Mouse (Mus musculus): ENCODE measurements around the gene Lrrn4cl. TPM values are rescaled to one million over a fixed set of nuclear protein-coding genes. Genes with fewer than 3 reads are reported as not detected.

Lrrn4cl gene
- total RNA-seq, 2 experiments from 2014 or later: 0.16 TPM; not detected in 1

Other genes starting within 250 kb of the Lrrn4cl start
Only the 30 nearest of the 33 such genes appear.
- gene Slc3a2, start 127.4 kb upstream of the Lrrn4cl start, total RNA-seq (2015): 26.3 and 32.6 TPM in 2 replicates
- gene Slc3a2, start 127.4 kb upstream of the Lrrn4cl start, total RNA-seq (2017): 31.6 and 34.1 TPM in 2 replicates
- 30.3 and 37.1 TPM in 2 replicates for gene Wdr74, start 114.9 kb upstream of the Lrrn4cl start, total RNA-seq (2015)
- gene Wdr74, start 114.9 kb upstream of the Lrrn4cl start, total RNA-seq (2017): 38.2 and 38.5 TPM in 2 replicates
- 0.83 TPM in 1 of 2 replicates, not detected in the other for gene 1700092M07Rik, start 110.0 kb upstream of the Lrrn4cl start, total RNA-seq (2015)
- gene 1700092M07Rik, start 110.0 kb upstream of the Lrrn4cl start, total RNA-seq (2017): 1.3 TPM in 1 of 2 replicates, not detected in the other
- gene Stx5a, start 109.4 kb upstream of the Lrrn4cl start, total RNA-seq (2015): 40.9 and 55.3 TPM in 2 replicates
- 40.8 and 65.6 TPM in 2 replicates for gene Stx5a, start 109.4 kb upstream of the Lrrn4cl start, total RNA-seq (2017)
- gene Nxf1, start 93.7 kb upstream of the Lrrn4cl start, total RNA-seq (2015): 257 and 292 TPM in 2 replicates
- 69.7 and 76.0 TPM in 2 replicates for gene Nxf1, start 93.7 kb upstream of the Lrrn4cl start, total RNA-seq (2017)
- gene Tmem223, start 79.8 kb upstream of the Lrrn4cl start, total RNA-seq (2015): 28.1 and 36.6 TPM in 2 replicates
- 11.6 and 12.0 TPM in 2 replicates for gene Tmem223, start 79.8 kb upstream of the Lrrn4cl start, total RNA-seq (2017)
- 172 and 177 TPM in 2 replicates for gene Tmem179b, start 76.3 kb upstream of the Lrrn4cl start, total RNA-seq (2015)
- gene Tmem179b, start 76.3 kb upstream of the Lrrn4cl start, total RNA-seq (2017): 98.4 and 108 TPM in 2 replicates
- 5.1 and 6.2 TPM in 2 replicates for gene Taf6l, start 64.4 kb upstream of the Lrrn4cl start, total RNA-seq (2015)
- gene Taf6l, start 64.4 kb upstream of the Lrrn4cl start, total RNA-seq (2017): 8.9 and 9.8 TPM in 2 replicates
- gene Polr2g, start 52.2 kb upstream of the Lrrn4cl start, total RNA-seq (2015): 124 and 125 TPM in 2 replicates
- gene Polr2g, start 52.2 kb upstream of the Lrrn4cl start, total RNA-seq (2017): 54.1 and 58.2 TPM in 2 replicates
- gene Zbtb3, start 48.2 kb upstream of the Lrrn4cl start, total RNA-seq (2015): 0.62 and 2.3 TPM in 2 replicates
- 1.8 and 2.5 TPM in 2 replicates for gene Zbtb3, start 48.2 kb upstream of the Lrrn4cl start, total RNA-seq (2017)
- 28.6 and 31.0 TPM in 2 replicates for gene Ttc9c, start 31.4 kb upstream of the Lrrn4cl start, total RNA-seq (2015)
- 53.6 and 63.7 TPM in 2 replicates for gene Ttc9c, start 31.4 kb upstream of the Lrrn4cl start, total RNA-seq (2017)
- 52.3 and 56.0 TPM in 2 replicates for gene Hnrnpul2, start 30.8 kb upstream of the Lrrn4cl start, total RNA-seq (2015)
- gene Hnrnpul2, start 30.8 kb upstream of the Lrrn4cl start, total RNA-seq (2017): 72.8 and 94.4 TPM in 2 replicates
- gene AC129217.1, start 21.0 kb upstream of the Lrrn4cl start, total RNA-seq (2015): not detected in 2 replicates
- gene AC129217.1, start 21.0 kb upstream of the Lrrn4cl start, total RNA-seq (2017): 1.8 and 5.9 TPM in 2 replicates
- 84.8 and 97.8 TPM in 2 replicates for gene Bscl2, start 13.3 kb upstream of the Lrrn4cl start, total RNA-seq (2015)
- gene Bscl2, start 13.3 kb upstream of the Lrrn4cl start, total RNA-seq (2017): 48.1 and 49.6 TPM in 2 replicates
- gene Gng3, start 11.6 kb upstream of the Lrrn4cl start, total RNA-seq (2015): 0.16 TPM in 1 of 2 replicates, not detected in the other
- gene Gng3, start 11.6 kb upstream of the Lrrn4cl start, total RNA-seq (2017): not detected in 2 replicates
- gene Ubxn1, start 20.7 kb downstream of the Lrrn4cl start, total RNA-seq (2015): 63.2 and 66.8 TPM in 2 replicates
- 149 and 168 TPM in 2 replicates for gene Ubxn1, start 20.7 kb downstream of the Lrrn4cl start, total RNA-seq (2017)
- gene Uqcc3, start 30.2 kb downstream of the Lrrn4cl start, total RNA-seq (2015): 39.9 and 41.9 TPM in 2 replicates
- gene Uqcc3, start 30.2 kb downstream of the Lrrn4cl start, total RNA-seq (2017): 58.1 and 75.6 TPM in 2 replicates
- gene Lbhd1, start 33.0 kb downstream of the Lrrn4cl start, total RNA-seq (2015): 29.0 and 50.8 TPM in 2 replicates
- gene Lbhd1, start 33.0 kb downstream of the Lrrn4cl start, total RNA-seq (2017): 5.2 and 7.5 TPM in 2 replicates
- not detected in 2 replicates for gene Gm49403, start 33.2 kb downstream of the Lrrn4cl start, total RNA-seq (2015)
- not detected in 2 replicates for gene Gm49403, start 33.2 kb downstream of the Lrrn4cl start, total RNA-seq (2017)
- gene 1810009A15Rik, start 38.1 kb downstream of the Lrrn4cl start, total RNA-seq (2015): 43.9 and 64.0 TPM in 2 replicates
- gene 1810009A15Rik, start 38.1 kb downstream of the Lrrn4cl start, total RNA-seq (2017): 61.2 and 66.3 TPM in 2 replicates
- 0.27 TPM in 1 of 2 replicates, not detected in the other for gene Gm49416, start 38.2 kb downstream of the Lrrn4cl start, total RNA-seq (2015)
- gene Gm49416, start 38.2 kb downstream of the Lrrn4cl start, total RNA-seq (2017): 0.85 TPM in 1 of 2 replicates, not detected in the other
- 9.1 and 9.3 TPM in 2 replicates for gene Ints5, start 42.2 kb downstream of the Lrrn4cl start, total RNA-seq (2015)
- gene Ints5, start 42.2 kb downstream of the Lrrn4cl start, total RNA-seq (2017): 10.2 and 11.3 TPM in 2 replicates
- gene Ganab, start 47.3 kb downstream of the Lrrn4cl start, total RNA-seq (2015): 69.0 and 71.3 TPM in 2 replicates
- gene Ganab, start 47.3 kb downstream of the Lrrn4cl start, total RNA-seq (2017): 51.7 and 58.4 TPM in 2 replicates
- gene B3gat3, start 69.6 kb downstream of the Lrrn4cl start, total RNA-seq (2015): 19.5 and 23.3 TPM in 2 replicates
- 28.9 and 29.8 TPM in 2 replicates for gene B3gat3, start 69.6 kb downstream of the Lrrn4cl start, total RNA-seq (2017)
- gene Rom1, start 78.6 kb downstream of the Lrrn4cl start, total RNA-seq (2015): 1.4 and 1.8 TPM in 2 replicates
- 0.81 and 3.2 TPM in 2 replicates for gene Rom1, start 78.6 kb downstream of the Lrrn4cl start, total RNA-seq (2017)
- gene Eml3, start 78.8 kb downstream of the Lrrn4cl start, total RNA-seq (2015): 17.1 and 18.0 TPM in 2 replicates
- 29.3 and 32.0 TPM in 2 replicates for gene Eml3, start 78.8 kb downstream of the Lrrn4cl start, total RNA-seq (2017)
- gene Mta2, start 91.1 kb downstream of the Lrrn4cl start, total RNA-seq (2015): 47.3 and 53.3 TPM in 2 replicates
- gene Mta2, start 91.1 kb downstream of the Lrrn4cl start, total RNA-seq (2017): 98.8 and 106 TPM in 2 replicates
- 1.7 and 2.9 TPM in 2 replicates for gene Tut1, start 103.1 kb downstream of the Lrrn4cl start, total RNA-seq (2015)
- gene Tut1, start 103.1 kb downstream of the Lrrn4cl start, total RNA-seq (2017): 8.8 and 9.9 TPM in 2 replicates
- gene Eef1g, start 116.3 kb downstream of the Lrrn4cl start, total RNA-seq (2015): 319 and 343 TPM in 2 replicates
- gene Eef1g, start 116.3 kb downstream of the Lrrn4cl start, total RNA-seq (2017): 206 and 209 TPM in 2 replicates
- gene Ahnak, start 138.5 kb downstream of the Lrrn4cl start, total RNA-seq (2015): 372 and 397 TPM in 2 replicates
- gene Ahnak, start 138.5 kb downstream of the Lrrn4cl start, total RNA-seq (2017): 659 and 727 TPM in 2 replicates